Mouse (Mus musculus): ENCODE data around the gene Pou3f4. TPM values are rescaled to one million over a fixed set of nuclear protein-coding genes. Genes with fewer than 3 reads are reported as not detected.

Gene Pou3f4
- polyA plus RNA-seq, 1 experiment, result not detected

DNA sequence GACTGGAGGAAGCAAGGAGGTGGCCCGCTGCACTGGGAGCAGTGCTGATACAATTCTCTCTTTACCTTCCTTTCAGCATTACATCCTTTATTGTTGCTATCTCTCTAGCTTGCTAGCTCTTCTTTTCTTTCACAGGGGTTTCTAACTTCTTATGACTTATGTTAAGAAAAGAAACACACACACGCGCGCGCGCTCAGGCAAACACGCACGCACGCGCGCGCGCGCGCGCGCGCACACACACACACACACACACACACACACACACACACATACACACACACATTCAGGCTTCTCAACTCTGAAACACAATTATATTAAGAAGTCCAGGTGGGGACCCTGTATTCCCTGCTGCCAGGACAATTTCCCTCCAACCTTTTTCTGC is 1.5 kb downstream of the Pou3f4 start:
- TF ChIP-seq POLR2A (IDR thresholded peaks at IDR 0.05; ENCODE audit: borderline replicate concordance, extremely low read depth, low read depth, low read length) (no peak), CTCF (IDR thresholded peaks at IDR 0.05; ENCODE audit: insufficient read depth, low read length) (no peak)
- no peak overlapping the region for H3K4me3 ChIP-seq (replicated peaks; ENCODE audit: extremely low read depth, low read depth, low read length)
- no peaks in the 10 kb centered on the region for H3K4me1 ChIP-seq (ENCODE audit: control insufficient read depth, insufficient read depth, low read length)
- 72% methylated on average over 18 of the region's 18 CpGs for WGBS
- no peak for DNase-seq

DNA sequence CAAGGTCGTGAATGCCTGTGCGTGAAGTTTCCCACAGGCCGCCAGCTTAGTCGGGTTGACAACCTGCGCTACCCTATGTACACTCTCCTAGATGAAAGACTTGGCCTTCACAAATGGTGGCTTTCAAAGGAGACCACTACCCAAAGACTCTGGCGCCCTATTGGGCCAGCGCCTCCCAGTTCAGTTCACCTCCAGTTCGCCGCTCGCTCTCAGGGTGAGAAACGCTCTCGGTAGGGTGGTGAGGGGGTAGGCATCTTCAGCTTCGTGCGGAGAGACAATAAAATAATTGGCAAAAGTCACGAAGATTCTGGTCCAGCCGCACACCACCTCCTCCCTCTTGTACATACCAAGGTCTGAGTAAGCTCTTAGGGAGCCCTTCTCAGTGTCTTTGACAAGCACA is 2.5 kb downstream of the Pou3f4 start:
- TF ChIP-seq CTCF (IDR thresholded peaks at IDR 0.05; ENCODE audit: insufficient read depth, low read length) (no peak), POLR2A (IDR thresholded peaks at IDR 0.05; ENCODE audit: borderline replicate concordance, extremely low read depth, low read depth, low read length) (no peak)
- WGBS, result 26% methylated on average over 16 of the region's 16 CpGs
- DNase-seq, result no peak
- no peaks in the 10 kb centered on the region for H3K4me1 ChIP-seq (ENCODE audit: control insufficient read depth, insufficient read depth, low read length)
- no peak overlapping the region for H3K4me3 ChIP-seq (replicated peaks; ENCODE audit: extremely low read depth, low read depth, low read length)

DNA sequence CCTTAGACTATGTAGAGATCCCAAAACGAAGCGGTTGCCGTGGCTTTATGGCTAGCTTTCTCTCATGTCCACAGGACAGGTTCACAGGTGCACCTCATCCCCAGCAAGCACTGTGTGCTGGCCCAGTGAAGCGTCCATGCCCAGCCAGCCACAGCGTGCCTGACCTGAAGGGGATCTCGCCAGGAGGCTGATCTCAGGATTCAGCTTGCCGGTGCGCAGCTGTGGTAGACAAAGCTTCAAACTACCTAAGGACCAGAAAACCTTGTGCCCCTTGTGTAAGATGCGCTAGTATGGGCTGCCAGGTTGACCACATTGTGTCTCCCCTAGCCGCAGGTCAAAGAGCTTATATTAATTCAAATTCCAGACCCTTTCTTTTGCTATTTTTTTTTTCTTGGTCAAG is 3.1 kb downstream of the Pou3f4 start:
- Histone ChIP-seq H3K4me1 (ENCODE audit: control insufficient read depth, insufficient read depth, low read length) (no peaks in the 10 kb centered on the region), H3K4me3 (replicated peaks; ENCODE audit: extremely low read depth, low read depth, low read length) (no peak overlapping the region)
- no peak for DNase-seq
- WGBS, result 21% methylated on average over 10 of the region's 10 CpGs
- TF ChIP-seq POLR2A (IDR thresholded peaks at IDR 0.05; ENCODE audit: borderline replicate concordance, extremely low read depth, low read depth, low read length) (no peak), CTCF (IDR thresholded peaks at IDR 0.05; ENCODE audit: insufficient read depth, low read length) (no peak)

DNA sequence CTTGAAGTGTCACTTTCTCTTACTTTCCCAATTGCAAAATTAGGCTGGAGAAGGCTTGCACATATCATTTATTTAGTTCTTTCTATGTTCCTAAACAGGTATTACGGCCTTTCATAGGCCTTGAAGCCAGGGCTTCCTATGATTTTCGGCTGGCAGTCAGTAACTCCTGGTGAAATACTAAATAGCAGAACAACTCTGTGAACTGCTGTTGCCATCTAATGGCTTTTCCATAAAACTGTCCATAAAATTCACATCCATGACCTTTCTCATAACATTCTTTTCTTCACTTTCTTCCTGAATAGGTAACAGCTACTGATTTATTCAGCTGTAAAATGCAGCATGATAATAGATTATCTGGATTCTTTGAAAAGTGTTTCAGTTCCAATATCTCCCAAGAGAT is 23.4 kb downstream of the Pou3f4 start:
- WGBS, result 64% methylated on average over 2 of the region's 2 CpGs
- no peak for DNase-seq

DNA sequence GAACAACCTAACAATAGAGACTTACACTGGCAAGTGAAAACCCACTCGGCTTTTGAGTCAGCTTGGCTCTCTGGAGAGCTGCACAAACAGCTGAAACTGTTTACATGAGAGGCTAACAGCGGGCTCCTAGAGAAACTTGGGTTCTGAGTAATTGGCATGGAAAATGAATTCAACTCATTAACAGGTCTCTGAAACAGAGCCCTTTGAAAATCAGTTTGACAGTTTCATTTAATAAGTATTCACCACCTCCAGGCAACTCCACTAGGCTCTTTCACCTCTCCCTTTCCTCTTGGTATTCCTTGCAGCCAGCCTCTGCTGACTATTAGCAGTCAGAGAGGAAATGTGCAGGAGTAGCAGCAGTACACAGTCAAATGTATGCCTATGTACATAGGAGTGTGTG is 37.2 kb downstream of the Pou3f4 start:
- Histone ChIP-seq H3K4me1 (ENCODE audit: control insufficient read depth, insufficient read depth, low read length) (no peaks in the 10 kb centered on the region), H3K4me3 (replicated peaks; ENCODE audit: extremely low read depth, low read depth, low read length) (no peak overlapping the region)
- 47% methylated on average over 2 of the region's 2 CpGs for WGBS
- TF ChIP-seq POLR2A (IDR thresholded peaks at IDR 0.05; ENCODE audit: borderline replicate concordance, extremely low read depth, low read depth, low read length) (no peak), CTCF (IDR thresholded peaks at IDR 0.05; ENCODE audit: insufficient read depth, low read length) (no peak)
- no peak for DNase-seq

More for the DNA sequence above, 23.4 kb downstream of the Pou3f4 start:
- TF ChIP-seq CTCF (IDR thresholded peaks at IDR 0.05; ENCODE audit: insufficient read depth, low read length), result no peak
- no peak for TF ChIP-seq POLR2A (IDR thresholded peaks at IDR 0.05; ENCODE audit: borderline replicate concordance, extremely low read depth, low read depth, low read length)
- Histone ChIP-seq H3K4me3 (replicated peaks; ENCODE audit: extremely low read depth, low read depth, low read length) (no peak overlapping the region), H3K4me1 (ENCODE audit: control insufficient read depth, insufficient read depth, low read length) (no peaks in the 10 kb centered on the region)

Measured in lung, adult 2 months (tissue).